Mouse (Mus musculus) CH12.LX (cell line): ENCODE measurements at regions not wholly inside any gene's neighbourhood (a gene's known extent, or its start where the extent isn't known, plus 50 kb on each side); places are given as distances from the start of the nearest gene placed in this dataset.
"Not testable (repeated sequence)": the region's sequence is repeated elsewhere in the genome, so short reads cannot be mapped to it uniquely, and the experiment has no call there.

Source experiments
- DNase-seq: peaks from one replicate; pipeline ENCODE4 v3.0.0-alpha.2; 2013; ENCODE audit errors: extremely low read depth
- H3K27ac ChIP-seq: 2 replicates; pipeline ENCODE4 v1.5.1; 2012; ENCODE audit warnings: low read depth, mild to moderate bottlenecking, control low read depth, moderate library complexity; ENCODE audit not compliant: insufficient read depth
- H3K27me3 ChIP-seq: replicated peaks from 2 replicates; pipeline ENCODE3; 2012; ENCODE audit warnings: inconsistent platforms
- H3K36me3 ChIP-seq, 2 experiments: replicated peaks in 1 of 2; 2 replicates each; pipeline versions ENCODE3 to v1.6.1; 2012; ENCODE audit warnings: inconsistent platforms in 1 of 2, low read length in 1 of 2, mild to moderate bottlenecking in 1 of 2, mixed read lengths in 1 of 2, moderate library complexity in 1 of 2; ENCODE audit not compliant: control insufficient read depth in 1 of 2, insufficient read depth in 1 of 2
- H3K4me1 ChIP-seq, 2 experiments: 2 replicates each; pipeline ENCODE4 v1.6.1; 2012; ENCODE audit warnings: inconsistent platforms in 1 of 2, moderate library complexity in 1 of 2; ENCODE audit not compliant: insufficient read depth in 2 of 2, control insufficient read depth in 1 of 2
- H3K4me2 ChIP-seq: 2 replicates; pipeline ENCODE4 v1.6.1; 2012; ENCODE audit warnings: low read depth, mild to moderate bottlenecking, control low read depth; ENCODE audit not compliant: poor library complexity, insufficient read depth, severe bottlenecking
- H3K4me3 ChIP-seq, 3 experiments: fragments of 150-350 bp in 1 of 3; sonication (generic) in 1 of 3; replicated peaks in 1 of 3; 2 replicates each; pipeline versions ENCODE3 to v1.5.1; 2011 to 2012; ENCODE audit warnings: low read depth in 2 of 3, low read length in 2 of 3, mild to moderate bottlenecking in 2 of 3, moderate library complexity in 2 of 3, control low read depth in 1 of 3, improper control_type of control experiment in 1 of 3, inconsistent platforms in 1 of 3, mixed read lengths in 1 of 3; ENCODE audit not compliant: poor library complexity in 1 of 3
- H3K79me2 ChIP-seq: replicated peaks from 2 replicates; pipeline ENCODE4 v1.6.1; 2012; ENCODE audit warnings: mild to moderate bottlenecking, moderate library complexity; ENCODE audit not compliant: control insufficient read depth, poor library complexity, insufficient read depth, severe bottlenecking; ENCODE audit errors: extremely low read depth
- H3K9ac ChIP-seq: 2 replicates; pipeline ENCODE4 v1.6.1; 2012; ENCODE audit warnings: low read depth, mild to moderate bottlenecking, control low read depth, moderate library complexity; ENCODE audit not compliant: insufficient read depth
- H3K9me3 ChIP-seq: replicated peaks from 2 replicates; pipeline ENCODE3; 2012; ENCODE audit warnings: low read length, inconsistent platforms, mixed read lengths
- BHLHE40 ChIP-seq: IDR thresholded peaks from 2 replicates; pipeline ENCODE4 v1.6.1; 2011; ENCODE audit warnings: mild to moderate bottlenecking, low read depth, low read length, improper control_type of control experiment
- ELF1 ChIP-seq: IDR thresholded peaks from 2 replicates; pipeline ENCODE4 v1.6.1; 2014; ENCODE audit warnings: low read depth, mild to moderate bottlenecking, inconsistent platforms, low read length, improper control_type of control experiment
- EP300 ChIP-seq: IDR thresholded peaks from 2 replicates; pipeline ENCODE4 v1.6.1; 2011; ENCODE audit warnings: low read length, improper control_type of control experiment
- JUN ChIP-seq: IDR thresholded peaks from 2 replicates; pipeline ENCODE4 v1.6.1; 2011; ENCODE audit warnings: low read depth, mild to moderate bottlenecking, low read length, improper control_type of control experiment, moderate library complexity; ENCODE audit not compliant: insufficient read depth
- MXI1 ChIP-seq: IDR thresholded peaks from 2 replicates; pipeline ENCODE4 v1.6.1; 2011; ENCODE audit warnings: mild to moderate bottlenecking, low read depth, low read length, improper control_type of control experiment
- POLR2A ChIP-seq: IDR thresholded peaks from 2 replicates; pipeline ENCODE4 v1.6.1; 2011; ENCODE audit warnings: low read depth, mild to moderate bottlenecking, improper control_type of control experiment, low read length
- RCOR1 ChIP-seq: conservative IDR thresholded peaks from 2 replicates; pipeline ENCODE4 v1.6.1; 2012; ENCODE audit warnings: low read depth, mild to moderate bottlenecking, inconsistent platforms, low read length, improper control_type of control experiment
- TCF12 ChIP-seq: IDR thresholded peaks from 2 replicates; pipeline ENCODE4 v1.6.1; 2014; ENCODE audit warnings: low read depth, mild to moderate bottlenecking, inconsistent platforms, low read length, improper control_type of control experiment
- USF1 ChIP-seq: IDR thresholded peaks from 2 replicates; pipeline ENCODE4 v1.6.1; 2014; ENCODE audit warnings: low read depth, mild to moderate bottlenecking, inconsistent platforms, low read length, improper control_type of control experiment
- ZKSCAN1 ChIP-seq: IDR thresholded peaks from 2 replicates; pipeline ENCODE4 v1.6.1; 2012; ENCODE audit warnings: low read depth, inconsistent platforms, low read length, improper control_type of control experiment, borderline replicate concordance
- ZMIZ1 ChIP-seq: IDR thresholded peaks from 2 replicates; pipeline ENCODE4 v1.6.1; 2012; ENCODE audit warnings: low read depth, mild to moderate bottlenecking, inconsistent platforms, low read length, improper control_type of control experiment
- dilution Hi-C: fragments of 300-500 bp; cut with MboI; formaldehyde crosslinking; loops from 2 replicates; pipeline ENCODE4 v1.14.3; 2020; ENCODE audit warnings: low sequenced_read_pairs; ENCODE audit not compliant: extremely low pct_unique_long_range_greater_than_20kb, extremely low pct_ligation_motif_present
- in situ Hi-C: fragments of 300-500 bp; cut with MboI; formaldehyde crosslinking; loops from 3 replicates; pipeline ENCODE4 v1.14.3; 2019; ENCODE audit warnings: low sequenced_read_pairs, low pct_ligation_motif_present, low pct_unique_long_range_greater_than_20kb, mixed read lengths

DNA sequence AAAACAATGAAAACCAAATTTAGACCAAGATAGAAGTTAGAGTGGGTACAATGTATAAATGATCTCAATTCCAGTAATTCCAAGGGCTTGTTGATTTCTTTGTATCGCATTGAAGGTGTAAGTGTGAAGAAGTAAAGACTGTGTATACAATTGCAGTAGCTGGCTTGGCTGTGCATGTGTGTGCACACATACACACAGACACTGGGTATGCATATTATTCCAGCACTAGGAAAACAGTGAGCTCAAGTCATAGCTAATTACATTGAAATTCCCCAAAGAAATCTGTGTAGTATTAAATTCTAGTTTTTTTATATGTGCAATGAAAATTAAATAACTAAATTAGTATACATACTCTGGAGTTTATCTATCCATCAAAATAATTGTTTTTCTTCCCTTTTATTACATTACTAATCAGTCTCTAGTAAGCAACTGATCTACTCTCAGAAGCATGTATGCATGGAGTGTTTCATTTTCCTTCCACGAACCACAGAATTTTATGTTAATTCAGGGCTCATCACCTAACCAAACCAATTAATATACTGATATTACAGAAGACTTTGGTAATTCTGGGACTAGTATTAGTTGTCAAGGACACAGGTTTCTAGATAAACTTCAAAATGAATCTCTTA lies 56.5 kb downstream of the Gm8797 start:
- H3K36me3 ChIP-seq, result no peaks in the 10 kb centered on the region
- H3K4me1 ChIP-seq, result no peaks in the 10 kb centered on the region
- no peak overlapping the region for H3K27ac ChIP-seq
- in situ Hi-C loops, result no loop called here
- dilution Hi-C loops, result no loop called here
- no peak overlapping the region for H3K4me2 ChIP-seq
- TF ChIP-seq TCF12 (no peak), EP300 (no peak), ZKSCAN1 (no peak), USF1 (no peak)
- H3K9me3 ChIP-seq, result no peaks in the 10 kb centered on the region
- no peak overlapping the region for H3K4me3 ChIP-seq
- H3K9ac ChIP-seq, result no peak overlapping the region
- no peaks in the 10 kb centered on the region for H3K27me3 ChIP-seq
- DNase-seq, result no peak
- H3K79me2 ChIP-seq, result no peaks in the 10 kb centered on the region

DNA sequence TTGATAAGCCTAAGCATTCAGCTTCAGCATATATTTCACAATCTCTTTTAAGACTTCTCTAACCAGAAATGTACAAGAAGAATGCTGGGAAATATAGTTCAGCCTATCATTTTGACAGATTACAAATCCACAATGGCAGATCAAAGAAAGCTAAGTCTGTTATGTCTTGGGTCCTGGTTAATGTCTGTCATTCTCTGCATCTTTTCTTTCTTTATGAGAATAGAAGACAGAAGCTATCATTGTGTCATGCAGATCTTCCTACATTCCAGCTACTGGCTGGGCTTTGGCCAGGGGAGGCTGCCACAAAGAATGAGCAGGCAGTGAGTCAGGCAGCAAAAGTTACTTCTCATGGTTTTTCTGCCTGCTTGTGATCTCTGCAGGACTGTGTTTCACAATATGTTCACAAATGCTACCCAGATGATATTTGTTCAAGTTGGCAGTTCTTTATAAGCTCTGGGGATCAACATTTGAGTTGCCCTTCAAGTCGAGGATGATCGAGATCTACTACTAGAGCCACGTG lies 60.5 kb downstream of the Gm8797 start:
- no peak for DNase-seq
- Histone ChIP-seq H3K27me3 (no peaks in the 10 kb centered on the region), H3K79me2 (no peaks in the 10 kb centered on the region), H3K9me3 (no peaks in the 10 kb centered on the region), H3K27ac (no peak overlapping the region), H3K4me3 (no peak overlapping the region), H3K36me3 (no peaks in the 10 kb centered on the region), H3K4me1 (peaks cover 0 to 4% of the 10 kb centered on the region in 2 experiments; a peak in 1 of 4 replicates), H3K9ac (no peak overlapping the region), H3K4me2 (no peak overlapping the region)
- in situ Hi-C loops (no loop called here), dilution Hi-C loops (no loop called here)
- TF ChIP-seq MXI1 (no peak), ELF1 (no peak), POLR2A (no peak), JUN (no peak), ZMIZ1 (no peak)

DNA sequence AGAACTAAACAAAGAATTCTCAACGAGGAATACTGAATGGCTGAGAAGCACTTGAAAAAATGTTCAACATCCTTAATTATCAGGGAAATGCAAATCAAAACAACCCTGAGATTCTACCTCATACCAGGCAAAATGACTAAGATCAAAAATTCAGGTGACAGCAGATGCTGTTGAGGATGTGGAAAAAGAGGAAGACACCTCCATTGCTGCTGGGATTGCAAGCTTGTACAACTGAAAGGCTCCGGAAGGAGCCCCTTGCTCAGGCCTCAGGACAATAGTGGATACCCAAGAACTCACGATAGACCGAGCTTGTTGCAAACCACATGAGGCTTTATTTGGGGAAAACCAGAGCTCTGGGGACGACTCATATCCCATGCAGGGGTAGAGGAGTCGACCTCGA lies 69.6 kb downstream of the Gm8797 start:
- H3K36me3 ChIP-seq, H3K9me3 ChIP-seq, H3K79me2 ChIP-seq, in situ Hi-C loops, dilution Hi-C loops, H3K9ac ChIP-seq: not testable (repeated sequence)
- peaks cover 0 to 38% of the 10 kb centered on the region in 2 experiments; a peak in 2 of 4 replicates for H3K4me1 ChIP-seq
- peak; percentile 56 for TF ChIP-seq EP300
- 0 out of 2 replicates have a peak, but pooled peaks have one; percentile 8 for TF ChIP-seq BHLHE40
- 0 out of 2 replicates have a peak, but pooled peaks have one; percentile 46 for TF ChIP-seq RCOR1
- TF ChIP-seq, all 38 proteins: peak for 3; not testable (repeated sequence) for 35
- not testable (repeated sequence) for H3K4me3 ChIP-seq, H3K27ac ChIP-seq, H3K4me2 ChIP-seq, H3K27me3 ChIP-seq
- DNase-seq, result peak; percentile 72

DNA sequence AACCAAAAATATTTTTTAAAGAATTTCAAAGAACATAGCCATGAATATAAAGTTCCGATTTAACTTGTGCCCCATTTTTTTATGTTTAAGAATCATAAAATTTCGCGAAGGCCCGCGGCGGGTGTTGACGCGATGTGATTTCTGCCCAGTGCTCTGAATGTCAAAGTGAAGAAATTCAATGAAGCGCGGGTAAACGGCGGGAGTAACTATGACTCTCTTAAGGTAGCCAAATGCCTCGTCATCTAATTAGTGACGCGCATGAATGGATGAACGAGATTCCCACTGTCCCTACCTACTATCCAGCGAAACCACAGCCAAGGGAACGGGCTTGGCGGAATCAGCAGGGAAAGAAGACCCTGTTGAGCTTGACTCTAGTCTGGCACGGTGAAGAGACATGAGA lies 109.6 kb downstream of the Gm8797 start:
- H3K9me3 ChIP-seq, H3K9ac ChIP-seq, H3K79me2 ChIP-seq, in situ Hi-C loops, H3K4me3 ChIP-seq, dilution Hi-C loops, H3K4me2 ChIP-seq, H3K36me3 ChIP-seq, DNase-seq, H3K27ac ChIP-seq, H3K27me3 ChIP-seq: not testable (repeated sequence)
- H3K4me1 ChIP-seq, result peaks cover 0 to 11% of the 10 kb centered on the region in 2 experiments; a peak in 1 of 4 replicates
